Mouse (Mus musculus): ENCODE measurements around the gene Kpna1. TPM values are rescaled to one million over a fixed set of nuclear protein-coding genes. Genes with fewer than 3 reads are reported as not detected.

Gene Kpna1
- total and polyA plus RNA-seq, 3 experiments, result 24.5 to 34.9 TPM; not detected in 1

DNA sequence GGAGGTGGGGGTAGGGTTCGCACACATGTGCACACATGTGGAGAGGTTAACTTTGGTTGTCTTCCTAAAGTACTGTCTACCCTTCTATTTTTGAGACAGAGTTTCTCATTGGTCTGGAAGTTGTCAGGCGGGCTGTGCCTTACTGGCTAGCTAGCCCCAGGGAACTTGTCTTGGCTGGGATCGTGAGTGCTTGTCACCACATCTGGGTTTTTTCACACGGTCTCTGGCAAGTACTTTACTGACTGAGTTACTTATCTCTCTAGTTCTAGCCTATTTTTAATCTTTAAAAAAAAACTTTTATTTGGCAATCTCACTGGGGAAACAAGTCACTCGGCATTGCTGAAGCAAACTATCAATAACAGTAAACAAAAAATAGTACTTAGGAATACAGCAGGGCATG lies 29.3 kb upstream of the Kpna1 start:
- Histone ChIP-seq H3K4me1 (ENCODE audit: control insufficient read depth in 1 of 2, insufficient read depth in 2 of 2, low read length in 2 of 2) (no peaks in the 10 kb centered on the region; a peak in 1 of 4 replicates), H3K9me3 (replicated peaks; ENCODE audit: insufficient read depth, low read length) (no peaks in the 10 kb centered on the region), H3K36me3 (ENCODE audit: control insufficient read depth in 1 of 2, insufficient read depth in 2 of 2, low read length in 2 of 2) (no peaks in the 10 kb centered on the region; a peak in 2 of 4 replicates), H3K4me3 (ENCODE audit: control insufficient read depth in 1 of 2, insufficient read depth in 1 of 2, low read depth in 2 of 2, low read length in 2 of 2) (no peak overlapping the region), H3K9ac (ENCODE audit: control insufficient read depth, low read depth, low read length, poor library complexity, severe bottlenecking) (no peak overlapping the region), H3K27me3 (ENCODE audit: control insufficient read depth in 1 of 2, insufficient read depth in 2 of 2, low read length in 2 of 2) (no peaks in the 10 kb centered on the region), H3K79me2 (ENCODE audit: control insufficient read depth, insufficient read depth, low read length, poor library complexity) (no peaks in the 10 kb centered on the region), H3K27ac (ENCODE audit: control insufficient read depth, low read depth, low read length) (no peak overlapping the region)
- TF ChIP-seq MXI1 (IDR thresholded peaks at IDR 0.05; ENCODE audit: low read depth, low read length) (no peak), MEF2A (IDR thresholded peaks at IDR 0.05; ENCODE audit: extremely low read depth, insufficient replicate concordance, low read depth, low read length, poor library complexity, severe bottlenecking) (0 out of 2 replicates have a peak, but pooled peaks have one; percentile 19), SIN3A (IDR thresholded peaks at IDR 0.05; ENCODE audit: low read length) (no peak), USF2 (IDR thresholded peaks at IDR 0.05; ENCODE audit: borderline replicate concordance in 1 of 2, insufficient read depth in 1 of 2, low read depth in 1 of 2, low read length in 2 of 2) (no peak)
- DNase-seq (ENCODE audit: low read depth, low spot score), result no peak

DNA sequence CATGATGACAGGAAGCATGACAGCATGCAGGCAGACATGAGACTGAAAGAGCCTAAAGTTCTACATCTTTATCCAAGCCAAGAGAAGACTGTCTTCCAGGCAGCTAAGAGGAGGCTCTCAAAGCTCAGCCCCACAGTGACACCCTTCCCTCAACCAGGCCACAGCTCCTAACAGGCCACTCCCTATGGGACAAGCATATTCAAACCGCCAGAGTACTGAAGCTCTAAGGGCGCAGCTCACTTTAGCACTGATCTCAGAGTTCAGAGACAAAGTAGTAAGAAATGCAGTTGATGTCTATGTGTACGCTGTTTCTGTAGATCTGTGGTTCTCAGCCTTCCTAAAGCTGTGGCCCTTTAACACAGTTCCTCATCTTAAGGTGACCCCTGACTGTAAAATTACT lies 27.3 kb upstream of the Kpna1 start:
- Histone ChIP-seq H3K9ac (ENCODE audit: control insufficient read depth, low read depth, low read length, poor library complexity, severe bottlenecking) (no peak overlapping the region), H3K27me3 (ENCODE audit: control insufficient read depth in 1 of 2, insufficient read depth in 2 of 2, low read length in 2 of 2) (no peaks in the 10 kb centered on the region), H3K36me3 (ENCODE audit: control insufficient read depth in 1 of 2, insufficient read depth in 2 of 2, low read length in 2 of 2) (no peaks in the 10 kb centered on the region; a peak in 2 of 4 replicates), H3K27ac (ENCODE audit: control insufficient read depth, low read depth, low read length) (no peak overlapping the region), H3K4me1 (ENCODE audit: control insufficient read depth in 1 of 2, insufficient read depth in 2 of 2, low read length in 2 of 2) (no peaks in the 10 kb centered on the region; a peak in 1 of 4 replicates), H3K9me3 (replicated peaks; ENCODE audit: insufficient read depth, low read length) (no peaks in the 10 kb centered on the region), H3K79me2 (ENCODE audit: control insufficient read depth, insufficient read depth, low read length, poor library complexity) (no peaks in the 10 kb centered on the region), H3K4me3 (ENCODE audit: control insufficient read depth in 1 of 2, insufficient read depth in 1 of 2, low read depth in 2 of 2, low read length in 2 of 2) (no peak overlapping the region)
- TF ChIP-seq CTCF (IDR thresholded peaks at IDR 0.05 in 2 of 3, conservative IDR thresholded peaks at IDR 0.05 in 1 of 3; ENCODE audit: control insufficient read depth in 1 of 3, insufficient read depth in 1 of 3, low read depth in 2 of 3, low read length in 3 of 3, poor library complexity in 1 of 3, severe bottlenecking in 1 of 3) (no peak), MAX (IDR thresholded peaks at IDR 0.05; ENCODE audit: low read length) (no peak), ELF1 (IDR thresholded peaks at IDR 0.05; ENCODE audit: low read depth, low read length) (no peak), E2F4 (IDR thresholded peaks at IDR 0.05; ENCODE audit: borderline replicate concordance, low read depth, low read length) (no peak), MAZ (IDR thresholded peaks at IDR 0.05; ENCODE audit: low read depth, low read length) (no peak), JUND (IDR thresholded peaks at IDR 0.05; ENCODE audit: low read depth, low read length) (no peak), ZNF384 (IDR thresholded peaks at IDR 0.05; ENCODE audit: low read depth, low read length) (no peak), TCF12 (IDR thresholded peaks at IDR 0.05; ENCODE audit: low read depth, low read length) (no peak), USF1 (IDR thresholded peaks at IDR 0.05; ENCODE audit: low read depth, low read length) (no peak), MXI1 (IDR thresholded peaks at IDR 0.05; ENCODE audit: low read depth, low read length) (no peak), MYC (IDR thresholded peaks at IDR 0.05; ENCODE audit: low read depth, low read length) (no peak), NRF1 (IDR thresholded peaks at IDR 0.05; ENCODE audit: insufficient read depth, low read depth, low read length, poor library complexity, severe bottlenecking) (no peak), ZKSCAN1 (IDR thresholded peaks at IDR 0.05; ENCODE audit: low read depth, low read length) (no peak), CHD1 (IDR thresholded peaks at IDR 0.05; ENCODE audit: low read depth, low read length) (no peak), USF2 (IDR thresholded peaks at IDR 0.05; ENCODE audit: borderline replicate concordance in 1 of 2, insufficient read depth in 1 of 2, low read depth in 1 of 2, low read length in 2 of 2) (no peak)
- no peak for DNase-seq (ENCODE audit: low read depth, low spot score)
